Mouse (Mus musculus) hindbrain, embryonic 16.5 days (tissue): Measurements from ENCODE around the gene Gmds. TPM values are rescaled to one million over a fixed set of nuclear protein-coding genes. Genes with fewer than 3 reads are reported as not detected.
A peak's percentile ranks its signal among the peaks of the same experiment; 100 is the strongest.

Source experiments
- ATAC-seq: fragments of 200-750 bp; cut with Nextera tagmentation; 2 replicates; pipeline ENCODE4 v1.8.0; 2017; ENCODE audit warnings: moderate TSS enrichment, moderate library complexity
- H3K27ac ChIP-seq: fragments of 300-500 bp; sonication (generic); 2 replicates; pipeline ENCODE4 v1.5.1; 2014; ENCODE audit warnings: low read depth, mild to moderate bottlenecking, control low read depth, low read length, moderate library complexity
- H3K27me3 ChIP-seq: fragments of 300-500 bp; sonication (generic); replicated peaks from 2 replicates; pipeline ENCODE4 v1.6.1; 2014; ENCODE audit warnings: low read length; ENCODE audit not compliant: control insufficient read depth, insufficient read depth
- H3K36me3 ChIP-seq: fragments of 300-500 bp; sonication (generic); 2 replicates; pipeline ENCODE4 v1.6.1; 2014; ENCODE audit warnings: mild to moderate bottlenecking, low read length, moderate library complexity, mixed read lengths; ENCODE audit not compliant: control insufficient read depth, insufficient read depth
- H3K4me1 ChIP-seq: fragments of 300-500 bp; sonication (generic); 2 replicates; pipeline ENCODE4 v1.6.1; 2014; ENCODE audit warnings: low read depth, low read length; ENCODE audit not compliant: control insufficient read depth, insufficient read depth
- H3K4me2 ChIP-seq: fragments of 300-500 bp; sonication (generic); 2 replicates; pipeline ENCODE4 v1.6.1; 2014; ENCODE audit warnings: mild to moderate bottlenecking, low read length, control low read depth, moderate library complexity
- H3K4me3 ChIP-seq: fragments of 300-500 bp; sonication (generic); 2 replicates; pipeline ENCODE4 v1.5.1; 2014; ENCODE audit warnings: mild to moderate bottlenecking, low read length, control low read depth, moderate library complexity
- H3K9ac ChIP-seq: fragments of 300-500 bp; sonication (generic); 2 replicates; pipeline ENCODE4 v1.6.1; 2014; ENCODE audit warnings: low read depth, mild to moderate bottlenecking, control low read depth, low read length, moderate library complexity
- H3K9me3 ChIP-seq: fragments of 300-500 bp; sonication (generic); 2 replicates; pipeline ENCODE4 v1.6.1; 2014; ENCODE audit warnings: mild to moderate bottlenecking, low read length, moderate library complexity; ENCODE audit not compliant: control insufficient read depth
- WGBS: fragments of 180-500 bp; shearing (Covaris S2); extraction: QIAGEN DNeasy Blood & Tissue Kit; methylation state at CpG from one replicate; pipeline ENCODE4 v1.1.7; 2014; 5-methylcytosine and 5-hydroxymethylcytosine counted together
- polyA plus RNA-seq: library from polyadenylated mRNA; unstranded; fragments of >200 nt; fragmentation: Nextera tagmentation; extraction: Ambion mirVana; gene quantifications from 2 replicates; pipeline ENCODE4 v1.2.1, GENCODE M21; 2015

The Gmds gene
- polyA plus RNA-seq, 1 experiment from 2014 or later: 38.2 TPM

DNA sequence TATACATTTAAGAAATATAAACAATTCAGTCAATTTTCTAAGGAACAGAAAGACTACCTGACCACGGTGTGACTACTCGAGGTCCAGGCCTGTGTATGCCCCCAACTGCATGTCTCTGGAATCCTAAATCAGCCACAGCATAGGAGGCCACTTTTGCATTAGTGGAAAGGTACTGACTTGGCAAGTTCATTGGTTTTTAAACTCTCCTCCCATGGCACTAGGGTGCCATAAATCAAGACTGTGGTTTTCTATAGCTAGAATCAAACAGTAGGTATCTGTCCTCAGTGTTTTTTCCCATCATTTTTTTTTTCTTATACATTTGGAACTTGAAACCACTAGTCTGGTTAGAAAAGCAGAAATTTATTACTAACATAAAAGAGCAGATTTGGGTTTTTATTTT lies 68.8 kb downstream of the Gmds start:
- H3K9me3 ChIP-seq: no peaks in the 10 kb centered on the region
- H3K9ac ChIP-seq: no peak overlapping the region
- no peak for ATAC-seq
- no peaks in the 10 kb centered on the region for H3K27me3 ChIP-seq
- no peak overlapping the region for H3K4me3 ChIP-seq
- H3K4me2 ChIP-seq: no peak overlapping the region
- H3K4me1 ChIP-seq: no peaks in the 10 kb centered on the region
- 86% methylated on average over 2 of the region's 2 CpGs for WGBS
- H3K36me3 ChIP-seq: no peaks in the 10 kb centered on the region
- no peak overlapping the region for H3K27ac ChIP-seq

DNA sequence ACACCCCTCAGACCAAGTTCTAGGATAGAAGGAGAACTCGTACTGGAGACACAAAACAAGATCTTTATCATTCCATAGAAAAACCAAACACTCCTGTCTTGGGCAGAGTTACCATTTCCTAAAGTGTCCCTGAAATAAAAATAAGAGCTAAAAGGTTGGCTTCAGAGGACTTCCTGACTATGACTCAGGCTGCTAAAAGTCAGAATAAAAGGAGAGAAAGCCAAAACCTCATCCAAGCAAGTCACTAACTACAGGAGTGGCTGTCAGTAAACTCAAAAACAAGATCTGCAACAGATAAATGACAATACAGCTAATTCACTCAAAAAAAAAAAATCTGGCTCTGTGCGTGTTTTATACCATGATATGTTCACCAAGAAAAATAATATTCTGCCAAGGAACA lies 69.3 kb downstream of the Gmds start:
- Histone ChIP-seq H3K27ac (no peak overlapping the region), H3K9ac (no peak overlapping the region), H3K9me3 (no peaks in the 10 kb centered on the region), H3K4me1 (no peaks in the 10 kb centered on the region), H3K27me3 (no peaks in the 10 kb centered on the region), H3K36me3 (no peaks in the 10 kb centered on the region), H3K4me3 (no peak overlapping the region), H3K4me2 (no peak overlapping the region)
- WGBS: 95% methylated on average over 2 of the region's 2 CpGs
- no peak for ATAC-seq

DNA sequence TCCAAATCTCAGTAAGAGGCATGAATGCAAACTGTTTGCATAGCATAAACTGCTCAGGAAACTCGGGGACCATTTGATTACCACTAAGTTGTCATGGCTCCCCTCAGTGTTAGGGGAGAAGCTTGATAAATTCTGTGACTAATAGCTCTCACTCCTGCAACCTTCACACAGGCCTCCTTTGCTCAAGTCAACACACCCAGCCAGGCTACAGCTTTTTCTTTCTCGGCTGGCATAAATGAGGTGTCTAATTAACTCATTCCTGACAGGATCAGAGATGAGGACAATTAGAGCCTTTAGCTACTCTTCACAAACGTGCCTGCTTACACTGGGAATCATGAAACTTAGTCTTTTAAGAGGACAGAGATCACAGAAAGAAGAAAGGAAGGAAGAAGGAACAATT lies 70.3 kb downstream of the Gmds start:
- no peak overlapping the region for H3K4me3 ChIP-seq
- no peak overlapping the region for H3K9ac ChIP-seq
- H3K4me1 ChIP-seq: no peaks in the 10 kb centered on the region
- WGBS: 37% methylated on average over 3 of the region's 3 CpGs
- no peaks in the 10 kb centered on the region for H3K9me3 ChIP-seq
- ATAC-seq: no peak
- H3K27ac ChIP-seq: no peak overlapping the region
- H3K4me2 ChIP-seq: no peak overlapping the region
- no peaks in the 10 kb centered on the region for H3K27me3 ChIP-seq
- H3K36me3 ChIP-seq: no peaks in the 10 kb centered on the region

DNA sequence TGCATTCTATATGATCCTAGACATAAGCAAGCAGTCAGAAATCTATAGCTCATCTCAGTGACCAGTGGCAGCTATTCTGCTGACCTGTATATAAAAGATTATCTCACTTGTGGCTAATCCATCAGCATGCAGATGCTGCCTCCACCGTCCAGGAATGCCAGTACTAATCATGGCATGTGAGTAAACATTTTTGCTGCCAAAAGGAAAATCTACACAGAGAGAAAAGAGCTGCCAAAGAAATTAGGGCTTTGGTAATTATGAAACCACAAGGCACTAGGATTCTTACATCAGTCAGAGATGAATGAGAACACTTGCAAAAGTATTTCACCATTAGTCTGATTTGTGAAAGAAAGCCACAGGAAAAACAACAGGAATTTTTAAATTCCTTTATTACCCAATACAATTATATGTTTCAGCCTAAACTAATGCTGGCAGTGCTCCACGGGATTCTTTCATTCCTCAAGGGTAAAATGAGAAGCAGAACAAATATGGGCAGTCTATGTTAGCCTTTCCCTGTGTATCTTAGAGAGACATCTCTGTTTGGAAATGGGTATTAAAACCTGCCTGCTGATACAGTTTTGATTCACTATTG lies 71.3 kb downstream of the Gmds start:
- Histone ChIP-seq H3K4me2 (no peak overlapping the region), H3K4me3 (no peak overlapping the region), H3K9ac (no peak overlapping the region), H3K27ac (no peak overlapping the region), H3K9me3 (no peaks in the 10 kb centered on the region), H3K27me3 (no peaks in the 10 kb centered on the region), H3K4me1 (no peaks in the 10 kb centered on the region), H3K36me3 (no peaks in the 10 kb centered on the region)
- WGBS: 24% methylated on average over 2 of the region's 2 CpGs
- ATAC-seq: no peak

DNA sequence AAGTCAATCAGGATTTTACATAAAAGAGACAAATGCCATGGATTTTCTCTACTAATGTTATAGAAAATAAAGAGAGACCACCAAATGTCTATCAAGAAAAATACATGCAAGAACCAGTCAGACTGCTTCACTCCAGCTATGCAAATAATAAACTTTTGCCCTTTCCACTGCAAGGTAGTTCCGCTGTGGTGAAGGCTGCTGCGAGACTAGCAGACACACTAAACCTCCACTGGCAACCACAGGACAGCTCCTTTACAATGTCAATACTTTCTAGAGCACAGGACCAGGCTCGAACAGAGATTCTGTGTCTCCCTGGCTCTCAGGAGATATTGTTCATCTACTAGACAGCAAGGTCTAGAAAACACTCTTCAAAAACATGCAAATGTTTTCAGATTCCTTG lies 71.8 kb downstream of the Gmds start:
- H3K9ac ChIP-seq: no peak overlapping the region

DNA sequence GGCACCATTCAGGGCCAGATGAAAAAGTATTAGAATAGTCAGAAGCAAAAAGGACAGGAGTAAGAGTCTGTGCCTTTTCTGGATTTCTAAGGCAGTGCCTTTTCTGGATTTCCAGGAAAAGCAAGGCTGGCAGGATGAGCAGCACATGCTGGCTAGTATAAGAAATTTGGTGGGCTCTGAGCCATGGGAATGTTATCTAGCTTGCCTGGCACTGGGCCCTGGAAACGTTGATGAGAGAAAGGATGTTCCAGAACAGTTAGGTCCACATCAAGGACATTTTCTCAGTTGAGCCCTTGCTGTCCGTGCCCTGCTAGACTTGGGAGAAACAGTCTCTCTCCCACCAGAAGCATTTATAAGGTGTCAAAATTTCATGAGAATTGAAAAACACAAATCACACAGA lies 82.4 kb downstream of the Gmds start:
- Histone ChIP-seq H3K4me3 (no peak overlapping the region), H3K9ac (no peak overlapping the region), H3K27ac (no peak overlapping the region), H3K36me3 (no peaks in the 10 kb centered on the region), H3K27me3 (no peaks in the 10 kb centered on the region), H3K9me3 (no peaks in the 10 kb centered on the region), H3K4me2 (no peak overlapping the region), H3K4me1 (no peaks in the 10 kb centered on the region)
- ATAC-seq: no peak
- WGBS: 74% methylated on average over 2 of the region's 2 CpGs

More for the DNA sequence above, 71.8 kb downstream of the Gmds start:
- H3K4me2 ChIP-seq: no peak overlapping the region
- H3K27ac ChIP-seq: no peak overlapping the region
- H3K36me3 ChIP-seq: no peaks in the 10 kb centered on the region
- WGBS: 63% methylated on average over 3 of the region's 3 CpGs
- no peaks in the 10 kb centered on the region for H3K9me3 ChIP-seq
- ATAC-seq: no peak
- H3K27me3 ChIP-seq: no peaks in the 10 kb centered on the region
- H3K4me3 ChIP-seq: no peak overlapping the region
- no peaks in the 10 kb centered on the region for H3K4me1 ChIP-seq

DNA sequence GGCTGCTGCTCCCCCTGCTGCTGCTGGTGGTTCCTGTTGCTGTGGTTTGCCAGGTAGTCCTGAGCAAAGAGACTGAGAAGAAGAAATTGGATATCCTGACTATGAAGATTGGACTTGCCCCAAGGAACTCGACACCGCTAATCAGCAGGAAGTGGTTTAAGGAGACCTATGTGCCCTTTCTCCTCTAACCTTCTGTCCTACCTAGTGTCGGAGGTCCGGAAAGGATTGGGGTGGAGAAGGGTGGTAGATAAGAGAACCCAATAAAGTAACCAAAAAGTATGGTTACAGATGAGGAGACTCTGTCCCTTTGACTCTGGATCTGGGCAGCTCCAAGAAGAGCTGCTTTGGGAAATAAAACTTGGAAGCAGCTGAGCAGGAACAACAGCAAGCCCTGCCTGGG lies 86.3 kb downstream of the Gmds start:
- H3K27ac ChIP-seq: no peak overlapping the region
- H3K4me3 ChIP-seq: no peak overlapping the region
- H3K36me3 ChIP-seq: no peaks in the 10 kb centered on the region
- no peak overlapping the region for H3K4me2 ChIP-seq
- H3K9me3 ChIP-seq: no peaks in the 10 kb centered on the region
- H3K4me1 ChIP-seq: no peaks in the 10 kb centered on the region
- H3K9ac ChIP-seq: no peak overlapping the region
- no peaks in the 10 kb centered on the region for H3K27me3 ChIP-seq
- no peak for ATAC-seq
- 85% methylated on average over 4 of the region's 4 CpGs for WGBS

DNA sequence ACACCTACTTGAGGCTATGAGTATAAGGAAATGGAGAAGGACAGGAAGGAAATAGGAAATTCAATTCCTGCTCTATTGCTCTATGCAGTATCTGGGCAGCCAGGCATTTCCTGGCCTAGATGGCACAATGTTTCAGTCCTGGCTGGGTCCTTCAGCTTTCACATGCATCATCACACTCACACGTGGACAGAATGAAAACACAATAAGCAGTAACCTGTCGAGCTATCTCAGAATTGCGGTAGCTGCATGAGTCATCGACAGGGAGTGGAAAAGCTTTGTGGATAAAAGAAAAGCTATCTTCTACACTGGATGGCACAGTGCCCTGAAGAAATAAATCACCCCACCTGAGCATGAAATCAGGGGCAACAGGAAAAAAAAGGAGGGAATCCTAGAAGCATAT lies 96.3 kb downstream of the Gmds start:
- no peaks in the 10 kb centered on the region for H3K36me3 ChIP-seq
- H3K4me1 ChIP-seq: no peaks in the 10 kb centered on the region
- no peak for ATAC-seq
- H3K27me3 ChIP-seq: no peaks in the 10 kb centered on the region
- no peaks in the 10 kb centered on the region for H3K9me3 ChIP-seq
- no peak overlapping the region for H3K27ac ChIP-seq
- 57% methylated on average over 4 of the region's 4 CpGs for WGBS
- H3K4me2 ChIP-seq: no peak overlapping the region
- H3K4me3 ChIP-seq: no peak overlapping the region
- no peak overlapping the region for H3K9ac ChIP-seq

DNA sequence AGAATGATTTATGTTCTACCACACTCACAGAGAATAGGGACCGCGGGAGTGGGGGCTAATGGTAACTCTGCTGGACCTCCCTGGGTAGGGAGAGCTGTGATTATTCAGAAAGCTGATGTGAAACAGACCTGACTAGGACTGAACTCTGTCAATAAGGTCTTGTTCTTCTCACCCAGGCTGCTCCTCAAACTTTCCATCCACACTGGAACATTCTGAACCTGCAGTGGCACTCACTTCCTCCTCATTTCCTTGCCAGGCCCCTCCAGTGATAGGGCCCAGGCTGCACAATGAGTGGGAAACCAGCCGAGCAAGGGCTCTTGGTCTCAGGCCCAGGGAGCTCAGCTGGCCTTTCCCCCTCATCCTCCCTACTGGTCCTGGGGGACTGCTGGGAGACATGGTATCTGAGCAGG lies 102.3 kb downstream of the Gmds start:
- Histone ChIP-seq H3K9me3 (no peaks in the 10 kb centered on the region), H3K27me3 (no peaks in the 10 kb centered on the region), H3K4me2 (no peak overlapping the region), H3K36me3 (no peaks in the 10 kb centered on the region), H3K4me1 (no peaks in the 10 kb centered on the region), H3K4me3 (no peak overlapping the region), H3K9ac (no peak overlapping the region), H3K27ac (no peak overlapping the region)
- 47% methylated on average over 3 of the region's 3 CpGs for WGBS
- ATAC-seq: 0 out of 2 replicates have a peak, but pooled peaks have one; percentile 63

DNA sequence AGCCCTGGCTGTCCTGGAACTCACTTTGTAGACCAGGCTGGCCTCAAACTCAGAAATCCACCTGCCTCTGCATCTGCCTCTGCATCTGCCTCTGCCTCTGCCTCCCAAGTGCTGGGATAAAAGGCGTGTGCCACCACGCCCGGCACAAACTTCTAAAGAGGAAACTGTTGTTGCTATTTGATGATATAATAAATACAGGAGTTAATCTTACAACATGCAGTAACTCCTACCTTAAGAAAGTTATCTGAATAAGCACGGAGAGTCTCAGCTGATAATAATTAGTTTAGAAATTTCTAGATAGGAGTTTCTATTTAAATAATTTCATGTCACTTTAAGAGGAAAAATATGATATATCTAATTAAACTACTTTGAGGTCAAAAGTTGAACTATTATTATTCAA lies 103.5 kb downstream of the Gmds start:
- 96% methylated on average over 4 of the region's 4 CpGs for WGBS
- no peak for ATAC-seq
- no peaks in the 10 kb centered on the region for H3K9me3 ChIP-seq
- H3K4me2 ChIP-seq: no peak overlapping the region
- H3K4me1 ChIP-seq: no peaks in the 10 kb centered on the region
- no peaks in the 10 kb centered on the region for H3K27me3 ChIP-seq
- no peak overlapping the region for H3K4me3 ChIP-seq
- no peak overlapping the region for H3K9ac ChIP-seq
- H3K27ac ChIP-seq: no peak overlapping the region
- H3K36me3 ChIP-seq: no peaks in the 10 kb centered on the region
